Mouse (Mus musculus): ENCODE data around the gene Adam33.

- TF ChIP-seq CTCF (conservative IDR thresholded peaks at IDR 0.05; ENCODE audit: low read length) (no peak), NANOG (IDR thresholded peaks at IDR 0.05; ENCODE audit: borderline replicate concordance, low read length) (no peak), POU5F1 (IDR thresholded peaks at IDR 0.05; ENCODE audit: borderline replicate concordance, low read length) (no peak)
Measured at GRCm38 (mm10) chr2:131037226-131037990, 26.2 kb downstream of the Adam33 start.
